8 mouse cellular contexts compared by ENCODE assay signal in the genomic region with DNA sequence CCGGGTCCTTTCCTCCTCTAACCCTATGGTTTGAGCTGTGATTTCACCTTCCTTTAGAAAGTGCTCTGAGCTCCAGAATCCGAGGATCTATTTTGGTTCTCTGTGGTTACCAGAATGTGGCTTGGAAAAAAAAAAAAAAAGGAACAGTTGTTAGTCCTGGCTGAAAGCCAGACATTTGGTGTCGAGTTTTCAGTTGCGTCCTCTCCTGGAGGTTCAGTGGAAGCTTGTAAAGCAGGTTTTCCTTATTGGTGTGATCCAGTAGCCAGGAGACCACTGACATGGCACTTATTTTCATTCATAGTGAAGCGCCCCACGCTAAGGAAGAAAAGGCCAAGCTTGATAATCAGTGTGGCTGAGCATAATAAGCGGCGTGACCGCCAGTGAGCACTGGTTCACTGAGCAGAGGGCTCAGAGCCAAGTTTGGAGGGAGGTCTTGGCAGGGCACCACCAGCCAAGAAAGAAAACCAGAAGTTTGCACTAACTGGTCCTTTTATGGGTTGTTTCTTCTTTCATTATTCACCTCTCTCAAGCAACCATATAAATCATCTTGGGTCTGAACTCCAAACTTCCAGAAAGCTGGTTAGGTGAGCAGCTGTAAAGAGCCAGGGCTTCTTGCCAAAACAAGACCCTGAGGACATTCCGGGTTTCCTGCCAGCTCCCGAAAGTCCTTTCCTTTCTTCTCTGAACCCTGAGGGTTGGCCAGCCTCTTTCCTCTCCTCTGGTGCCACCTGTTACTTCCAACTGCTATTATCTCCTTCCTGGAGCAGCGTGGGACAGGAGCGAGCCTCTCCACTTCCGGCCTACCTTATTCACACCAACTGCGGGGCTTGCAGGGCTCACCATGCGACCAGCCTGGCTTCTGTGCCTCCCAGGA.
DNase-seq lines count a peak whose midpoint lies in the region; ATAC-seq lines count a peak whose summit lies in the region.

No protein-coding gene starts in this region.

- H3K36me3 ChIP-seq in hindbrain, embryonic 16.5 days (ENCODE audit: control insufficient read depth, insufficient read depth, low read length) = no peaks in the 10 kb centered on the region
- H3K36me3 ChIP-seq in midbrain, embryonic 10.5 days = no peaks in the 10 kb centered on the region
- H3K36me3 ChIP-seq in stomach, embryonic 14.5 days (ENCODE audit: control insufficient read depth, insufficient read depth, low read length) = no peaks in the 10 kb centered on the region

- intact Hi-C loops in gastrocnemius, postnatal 14 days (cut with DNase I; ENCODE audit: low total_unique reads) = no loop called here

- H3K27me3 ChIP-seq in hindbrain, embryonic 16.5 days (replicated peaks; ENCODE audit: control insufficient read depth, insufficient read depth, low read length) = no peaks in the 10 kb centered on the region
- H3K27me3 ChIP-seq in midbrain, embryonic 10.5 days (ENCODE audit: low read depth, poor library complexity, severe bottlenecking) = no peaks in the 10 kb centered on the region; the same call in 1 of the 2 replicates
- no peaks in the 10 kb centered on the region for H3K27me3 ChIP-seq in stomach, embryonic 14.5 days (ENCODE audit: control insufficient read depth, insufficient read depth, low read length)

- 0 out of 2 replicates have a peak overlapping the region, but pooled peaks have one; percentile 28 for H3K9ac ChIP-seq in hindbrain, embryonic 16.5 days (ENCODE audit: low read depth, low read length)
- no peak overlapping the region for H3K9ac ChIP-seq in stomach, embryonic 14.5 days (replicated peaks; ENCODE audit: low read depth, low read length)

- 0 out of 2 replicates have a peak, but pooled peaks cover 4% of the 10 kb centered on the region for H3K4me1 ChIP-seq in hindbrain, embryonic 16.5 days (ENCODE audit: control insufficient read depth, insufficient read depth, low read depth, low read length)
- peaks cover 11% of the 10 kb centered on the region for H3K4me1 ChIP-seq in midbrain, embryonic 10.5 days
- H3K4me1 ChIP-seq in stomach, embryonic 14.5 days (ENCODE audit: control insufficient read depth, insufficient read depth, low read length) = peaks cover 5% of the 10 kb centered on the region; the same call in 1 of the 2 replicates

- peak overlapping the region; percentile 14; the same call in 1 of the 2 replicates for H3K4me2 ChIP-seq in hindbrain, embryonic 16.5 days (ENCODE audit: low read length)
- no peak overlapping the region for H3K4me2 ChIP-seq in stomach, embryonic 14.5 days (replicated peaks; ENCODE audit: low read depth, low read length)

- WGBS in hindbrain, embryonic 16.5 days = 21% methylated on average over 16 of the region's 16 CpGs
- 78% methylated on average over 16 of the region's 16 CpGs for WGBS in midbrain, embryonic 10.5 days
- WGBS in stomach, embryonic 14.5 days = 44% methylated on average over 16 of the region's 16 CpGs

- H3K4me3 ChIP-seq in hindbrain, embryonic 16.5 days (ENCODE audit: low read length) = no peak overlapping the region
- H3K4me3 ChIP-seq in midbrain, embryonic 10.5 days = no peak overlapping the region
- H3K4me3 ChIP-seq in stomach, embryonic 14.5 days (ENCODE audit: low read depth, low read length) = no peak overlapping the region

- no peaks in the 10 kb centered on the region for H3K9me3 ChIP-seq in hindbrain, embryonic 16.5 days (ENCODE audit: control insufficient read depth, low read length)
- H3K9me3 ChIP-seq in midbrain, embryonic 10.5 days (replicated peaks) = no peaks in the 10 kb centered on the region; the same call in 1 of the 2 replicates
- no peaks in the 10 kb centered on the region for H3K9me3 ChIP-seq in stomach, embryonic 14.5 days (ENCODE audit: control insufficient read depth, low read depth, low read length)

- ATAC-seq in hindbrain, embryonic 16.5 days = peak; percentile 94
- ATAC-seq in stomach, embryonic 14.5 days (ENCODE audit: insufficient number of reproducible peaks, insufficient read depth, low FRiP score, low read depth) = peak; percentile 53; the same call in 1 of the 2 replicates

- DNase-seq in adrenal gland, adult 2 months = peak; percentile 72
- DNase-seq in cerebellum, postnatal 14 days = peak; percentile 89
- peak; percentile 45 for DNase-seq in gastrocnemius, postnatal 14 days
- DNase-seq in layer of hippocampus, postnatal 25 days (ENCODE audit: extremely low spot score in 1 of 2, low spot score in 1 of 2) = peak; percentile 46 to 55
- no peak for DNase-seq in midbrain, embryonic 10.5 days (ENCODE audit: low spot score)
- DNase-seq in thymus, postnatal 0 days (ENCODE audit: low spot score) = no peak

- H3K27ac ChIP-seq in hindbrain, embryonic 16.5 days (ENCODE audit: low read depth, low read length) = peak overlapping the region; percentile 71; the same call in 1 of the 2 replicates
- peak overlapping the region; percentile 71 for H3K27ac ChIP-seq in midbrain, embryonic 10.5 days (replicated peaks)
- H3K27ac ChIP-seq in stomach, embryonic 14.5 days (ENCODE audit: low read length) = peak overlapping the region; percentile 56

Comparison
In these comparisons a context has a peak if more than half of its experiments do, and no peak if none do; other contexts are left out.
1. DNase-seq: peak in adrenal gland, adult 2 months (single experiment), cerebellum, postnatal 14 days (2 of 2), gastrocnemius, postnatal 14 days (single experiment) and layer of hippocampus, postnatal 25 days (2 of 2); none in midbrain, embryonic 10.5 days (single experiment) and thymus, postnatal 0 days (single experiment).
2. Peak in every context shown above with its lines, with median percentiles within 50 percentile points of each other: H3K27ac ChIP-seq.